Mouse (Mus musculus) heart, embryonic 14.5 days (tissue): ENCODE results near the gene Fbxo27. TPM values are rescaled to one million over a fixed set of nuclear protein-coding genes. Genes with fewer than 3 reads are reported as not detected.

Experiments used
- ATAC-seq: fragments of 200-750 bp; cut with Nextera tagmentation; 2 replicates; pipeline ENCODE4 v1.8.0; 2017; ENCODE audit warnings: low read depth, moderate TSS enrichment; ENCODE audit not compliant: insufficient number of reproducible peaks, insufficient read depth, low FRiP score
- H3K27ac ChIP-seq, 2 experiments: fragments of 200-500 bp in 1 of 2; fragments of 300-500 bp in 1 of 2; sonication (generic) in 1 of 2; replicated peaks in 1 of 2; 2 replicates each; pipeline ENCODE4 v1.5.1; 2012 to 2014; ENCODE audit warnings: low read depth in 2 of 2, low read length in 2 of 2, control low read depth in 1 of 2, mild to moderate bottlenecking in 1 of 2, mixed read lengths in 1 of 2; ENCODE audit not compliant: control insufficient read depth in 1 of 2, insufficient read depth in 1 of 2
- H3K27me3 ChIP-seq: fragments of 300-500 bp; sonication (generic); 2 replicates; pipeline ENCODE4 v1.6.1; 2014; ENCODE audit warnings: mild to moderate bottlenecking, low read length, control low read depth; ENCODE audit not compliant: control insufficient read depth, insufficient read depth
- H3K36me3 ChIP-seq: fragments of 300-500 bp; sonication (generic); 2 replicates; pipeline ENCODE4 v1.6.1; 2014; ENCODE audit warnings: mild to moderate bottlenecking, control low read depth, low read length, mixed read lengths; ENCODE audit not compliant: control insufficient read depth, insufficient read depth
- H3K4me1 ChIP-seq, 2 experiments: fragments of 200-500 bp in 1 of 2; fragments of 300-500 bp in 1 of 2; sonication (generic) in 1 of 2; 2 replicates each; pipeline ENCODE4 v1.6.1; 2012 to 2014; ENCODE audit warnings: low read length in 2 of 2, control low read depth in 1 of 2, mixed read lengths in 1 of 2; ENCODE audit not compliant: control insufficient read depth in 2 of 2, insufficient read depth in 2 of 2
- H3K4me2 ChIP-seq: fragments of 300-500 bp; sonication (generic); 2 replicates; pipeline ENCODE4 v1.6.1; 2014; ENCODE audit warnings: mild to moderate bottlenecking, low read length
- H3K4me3 ChIP-seq, 2 experiments: fragments of 200-500 bp in 1 of 2; fragments of 300-500 bp in 1 of 2; sonication (generic) in 1 of 2; 2 replicates each; pipeline ENCODE4 v1.5.1; 2012 to 2014; ENCODE audit warnings: low read length in 2 of 2, mild to moderate bottlenecking in 2 of 2, control low read depth in 1 of 2, low read depth in 1 of 2, moderate library complexity in 1 of 2; ENCODE audit not compliant: control insufficient read depth in 1 of 2, insufficient read depth in 1 of 2
- H3K9ac ChIP-seq: fragments of 300-500 bp; sonication (generic); 2 replicates; pipeline ENCODE4 v1.6.1; 2014; ENCODE audit warnings: mild to moderate bottlenecking, low read length
- H3K9me3 ChIP-seq: fragments of 300-500 bp; sonication (generic); 2 replicates; pipeline ENCODE4 v1.6.1; 2016; ENCODE audit warnings: low read length, control low read depth; ENCODE audit not compliant: control insufficient read depth
- WGBS: fragments of 180-500 bp; shearing (Covaris S2); extraction: QIAGEN DNeasy Blood & Tissue Kit; methylation state at CpG from one replicate; pipeline ENCODE4 v1.1.7; 2014; 5-methylcytosine and 5-hydroxymethylcytosine counted together
- polyA plus RNA-seq: library from polyadenylated mRNA; unstranded; fragments of >200 nt; fragmentation: Nextera tagmentation; extraction: Ambion mirVana; gene quantifications from 2 replicates; pipeline ENCODE4 v1.2.1, GENCODE M21; 2014

Fbxo27 gene
- polyA plus RNA-seq, 1 experiment from 2014 or later, result 4.2 TPM

GRCm38 (mm10) chr7:28719650-28720049, 27.0 kb downstream of the Fbxo27 start:
- Histone ChIP-seq H3K4me3 (no peak overlapping the region), H3K9ac (no peak overlapping the region), H3K9me3 (no peaks in the 10 kb centered on the region), H3K27ac (no peak overlapping the region), H3K36me3 (peaks cover 3% of the 10 kb centered on the region; the same call in 1 of the 2 replicates), H3K4me2 (no peak overlapping the region), H3K4me1 (peaks cover 9 to 16% of the 10 kb centered on the region in 2 experiments), H3K27me3 (no peaks in the 10 kb centered on the region)
- ATAC-seq, result no peak
- 71% methylated on average over 2 of the region's 2 CpGs for WGBS

GRCm38 (mm10) chr7:28720753-28721537, 28.3 kb downstream of the Fbxo27 start:
- WGBS, result 71% methylated on average over 3 of the region's 3 CpGs
- Histone ChIP-seq H3K4me1 (peaks cover 2 to 9% of the 10 kb centered on the region in 2 experiments), H3K4me2 (no peak overlapping the region), H3K27me3 (no peaks in the 10 kb centered on the region), H3K27ac (no peak overlapping the region), H3K9me3 (no peaks in the 10 kb centered on the region), H3K9ac (no peak overlapping the region), H3K4me3 (no peak overlapping the region), H3K36me3 (peaks cover 13% of the 10 kb centered on the region; the same call in 1 of the 2 replicates)
- no peak for ATAC-seq

GRCm38 (mm10) chr7:28722079-28722478, 29.4 kb downstream of the Fbxo27 start:
- H3K4me1 ChIP-seq, result peaks cover 3 to 9% of the 10 kb centered on the region in 2 experiments
- H3K27me3 ChIP-seq, result no peaks in the 10 kb centered on the region
- H3K27ac ChIP-seq, result no peak overlapping the region
- peaks cover 13% of the 10 kb centered on the region; the same call in 1 of the 2 replicates for H3K36me3 ChIP-seq
- H3K4me2 ChIP-seq, result no peak overlapping the region
- H3K9me3 ChIP-seq, result no peaks in the 10 kb centered on the region
- 90% methylated on average over 7 of the region's 7 CpGs for whole genome bisulfite sequencing
- H3K4me3 ChIP-seq, result no peak overlapping the region
- H3K9ac ChIP-seq, result no peak overlapping the region
- no peak for ATAC-seq

- WGBS, result 95% methylated on average over 2 of the region's 2 CpGs
- Histone ChIP-seq H3K4me1 (peaks cover 0 to 3% of the 10 kb centered on the region in 2 experiments; a peak in 2 of 4 replicates), H3K9ac (no peak overlapping the region), H3K4me3 (no peak overlapping the region), H3K27me3 (no peaks in the 10 kb centered on the region), H3K36me3 (peaks cover 13% of the 10 kb centered on the region; the same call in 1 of the 2 replicates), H3K4me2 (no peak overlapping the region), H3K9me3 (no peaks in the 10 kb centered on the region), H3K27ac (no peak overlapping the region)
- ATAC-seq, result no peak
Observed at GRCm38 (mm10) chr7:28724613-28725012, 32.0 kb downstream of the Fbxo27 start.

GRCm38 (mm10) chr7:28726600-28726999, 34.0 kb downstream of the Fbxo27 start:
- WGBS, result 8% methylated on average over 14 of the region's 14 CpGs
- no peaks in the 10 kb centered on the region for H3K27me3 ChIP-seq
- peaks cover 13% of the 10 kb centered on the region; the same call in 1 of the 2 replicates for H3K36me3 ChIP-seq
- H3K4me1 ChIP-seq, result peaks cover 0 to 2% of the 10 kb centered on the region in 2 experiments; a peak in 1 of 4 replicates
- H3K9ac ChIP-seq, result no peak overlapping the region
- peaks cover 6% of the 10 kb centered on the region for H3K9me3 ChIP-seq
- H3K27ac ChIP-seq, result no peak overlapping the region
- no peak overlapping the region for H3K4me2 ChIP-seq
- no peak overlapping the region for H3K4me3 ChIP-seq
- no peak for ATAC-seq

- 53% methylated on average over 10 of the region's 10 CpGs for WGBS
- Histone ChIP-seq H3K4me2 (no peak overlapping the region), H3K4me1 (peaks cover 2 to 7% of the 10 kb centered on the region in 2 experiments), H3K4me3 (no peak overlapping the region), H3K36me3 (peaks cover 13% of the 10 kb centered on the region; the same call in 1 of the 2 replicates), H3K9ac (no peak overlapping the region), H3K27me3 (no peaks in the 10 kb centered on the region), H3K9me3 (peaks cover 6% of the 10 kb centered on the region), H3K27ac (no peak overlapping the region)
- ATAC-seq, result no peak
Observed at GRCm38 (mm10) chr7:28727649-28728340, 35.1 kb downstream of the Fbxo27 start.

GRCm38 (mm10) chr7:28732341-28733142, 39.9 kb downstream of the Fbxo27 start:
- H3K4me3 ChIP-seq, result peak overlapping the region; percentile 48 to 57
- peak overlapping the region; percentile 87 for H3K4me2 ChIP-seq
- H3K27me3 ChIP-seq, result no peaks in the 10 kb centered on the region
- H3K4me1 ChIP-seq, result peaks cover 7 to 8% of the 10 kb centered on the region in 2 experiments
- H3K27ac ChIP-seq, result no peak overlapping the region
- ATAC-seq, result peak; percentile 76
- peaks cover 24% of the 10 kb centered on the region for H3K36me3 ChIP-seq
- H3K9me3 ChIP-seq, result peaks cover 6% of the 10 kb centered on the region
- 3% methylated on average over 58 of the region's 58 CpGs for WGBS
- H3K9ac ChIP-seq, result peak overlapping the region; percentile 56
